Comparison of ENCODE assay signal across 27 mouse cellular contexts in the genomic region with DNA sequence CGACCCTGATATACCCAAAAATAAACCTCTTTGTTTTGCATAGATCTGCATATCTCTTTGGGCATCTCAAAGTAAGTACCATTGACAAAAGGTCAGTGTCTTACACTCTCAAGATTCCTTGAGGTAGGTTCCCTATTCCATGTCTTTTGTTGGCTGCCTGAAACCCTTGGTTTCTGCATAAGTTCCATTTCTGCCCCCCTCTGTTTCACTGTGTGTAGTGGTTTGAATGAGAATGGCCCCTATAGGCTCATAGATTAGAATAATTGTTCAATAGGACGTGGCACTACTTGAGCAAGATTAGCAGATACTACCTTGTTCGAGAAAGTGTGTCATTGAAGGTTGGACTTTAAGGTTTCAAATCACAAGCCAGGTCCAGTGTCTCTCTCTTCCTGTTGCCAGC.
"Had no signal": no experiment of that assay in that cellular context is flagged by ENCODE, and none has a peak within 500 bp of the region (broad histone marks: within the 10 kb centered on the region; RNA-seq: fewer than 3 reads in every experiment).

No protein-coding gene starts in this region.

- ATAC-seq: hindbrain, embryonic 16.5 days; inflammation-experienced regulatory T-cells, adult 6 months; intestine, embryonic 15.5 days; intestine, postnatal 0 days; liver, embryonic 12.5 days had no signal

- H3K4me3 ChIP-seq: gastrocnemius, adult 2 months; heart, embryonic 10.5 days; heart, embryonic 12.5 days; hindbrain, embryonic 10.5 days; hindbrain, embryonic 12.5 days; intestine, embryonic 15.5 days; limb, embryonic 13.5 days; limb, embryonic 15.5 days; liver, embryonic 12.5 days had no signal

- DNase-seq: gastrocnemius, adult 2 months; gastrocnemius, postnatal 10 days; gastrocnemius, postnatal 25 days; heart, adult 18-20 months; heart, postnatal 10 days; heart, postnatal 4 days; kidney, adult 18-20 months; kidney, adult 8-10 months; kidney, postnatal 14 days; kidney, postnatal 36 days; layer of hippocampus, adult 9-11 months; layer of hippocampus, postnatal 36 days; left cerebral cortex, postnatal 4 days had no signal

- H3K9ac ChIP-seq: heart, embryonic 12.5 days; hindbrain, embryonic 12.5 days; hindbrain, embryonic 14.5 days; intestine, embryonic 15.5 days; limb, embryonic 13.5 days; limb, embryonic 15.5 days; liver, embryonic 12.5 days; liver, embryonic 14.5 days had no signal

- H3K36me3 ChIP-seq: heart, embryonic 10.5 days; heart, embryonic 12.5 days; hindbrain, embryonic 10.5 days; hindbrain, embryonic 12.5 days; intestine, embryonic 15.5 days; limb, embryonic 13.5 days; limb, embryonic 15.5 days; liver, embryonic 12.5 days had no signal

- H3K27ac ChIP-seq: gastrocnemius, adult 2 months; heart, embryonic 10.5 days; hindbrain, embryonic 10.5 days; hindbrain, embryonic 12.5 days; hindbrain, embryonic 14.5 days; intestine, embryonic 15.5 days; kidney, postnatal 0 days; limb, embryonic 13.5 days; limb, embryonic 15.5 days; liver, embryonic 12.5 days; liver, embryonic 14.5 days had no signal

- H3K9me3 ChIP-seq: heart, embryonic 10.5 days; hindbrain, embryonic 10.5 days; hindbrain, embryonic 12.5 days; intestine, embryonic 15.5 days; limb, embryonic 13.5 days; limb, embryonic 15.5 days; liver, embryonic 12.5 days had no signal

- H3K4me2 ChIP-seq: heart, embryonic 12.5 days; hindbrain, embryonic 12.5 days; hindbrain, embryonic 14.5 days; intestine, embryonic 15.5 days; limb, embryonic 13.5 days; limb, embryonic 15.5 days; liver, embryonic 12.5 days had no signal

- H3K27me3 ChIP-seq: heart, embryonic 12.5 days; hindbrain, embryonic 12.5 days; intestine, embryonic 15.5 days; limb, embryonic 13.5 days; limb, embryonic 15.5 days; liver, embryonic 12.5 days had no signal

- H3K4me1 ChIP-seq: heart, embryonic 10.5 days; hindbrain, embryonic 10.5 days; hindbrain, embryonic 12.5 days; intestine, embryonic 15.5 days; limb, embryonic 15.5 days; liver, embryonic 12.5 days had no signal
